Mouse (Mus musculus): Measurements from ENCODE around the gene Usp19. TPM values are rescaled to one million over a fixed set of nuclear protein-coding genes. Genes with fewer than 3 reads are reported as not detected.
A peak's percentile ranks its signal among the peaks of the same experiment; 100 is the strongest.

Gene Usp19
- polyA plus RNA-seq, 1 experiment from 2014 or later, result 74.1 TPM

- H3K27ac ChIP-seq, result peak within 1 kb of the TSS; percentile 99
- peak; percentile 97 for ATAC-seq (ENCODE audit: low FRiP score)
- peaks cover 43% of the 10 kb centered on the region for H3K36me3 ChIP-seq
- peaks cover 31% of the 10 kb centered on the region for H3K4me1 ChIP-seq (replicated peaks)
- peak within 1 kb of the TSS; percentile 93 for H3K9ac ChIP-seq
- peak within 1 kb of the TSS; percentile 89 for H3K4me3 ChIP-seq
- H3K9me3 ChIP-seq, result no peaks in the 10 kb centered on the region
- peak within 1 kb of the TSS; percentile 78 for H3K4me2 ChIP-seq
- 2% methylated on average over 55 of the region's 55 CpGs for WGBS
- H3K27me3 ChIP-seq, result no peaks in the 10 kb centered on the region
Measured at GRCm38 (mm10) chr9:108516380-108517251, 26.2 kb downstream of the Usp19 start, which contains the start of gene Qrich1. Qrich1 (plus strand) TSS chr9:108516806.

- Histone ChIP-seq H3K4me1 (replicated peaks) (peaks cover 37% of the 10 kb centered on the region), H3K4me3 (peak overlapping the region; percentile 89), H3K36me3 (peaks cover 35% of the 10 kb centered on the region), H3K9me3 (no peaks in the 10 kb centered on the region), H3K9ac (peak overlapping the region; percentile 93), H3K4me2 (peak overlapping the region; percentile 78), H3K27me3 (no peaks in the 10 kb centered on the region), H3K27ac (peak overlapping the region; percentile 99)
- WGBS, result under 1% methylated on average over 85 of the region's 95 CpGs
- ATAC-seq (ENCODE audit: low FRiP score), result peak; percentile 85
Measured at GRCm38 (mm10) chr9:108517253-108517930, 27.0 kb downstream of the Usp19 start.

- Histone ChIP-seq H3K4me3 (peak overlapping the region; percentile 89), H3K27me3 (no peaks in the 10 kb centered on the region), H3K27ac (peak overlapping the region; percentile 99), H3K9me3 (no peaks in the 10 kb centered on the region), H3K9ac (peak overlapping the region; percentile 93), H3K4me2 (peak overlapping the region; percentile 77), H3K36me3 (peaks cover 30% of the 10 kb centered on the region), H3K4me1 (replicated peaks) (peaks cover 37% of the 10 kb centered on the region)
- peak; percentile 29 for ATAC-seq (ENCODE audit: low FRiP score)
- 1% methylated on average over 13 of the region's 13 CpGs for WGBS
Measured at GRCm38 (mm10) chr9:108517931-108518332, 27.5 kb downstream of the Usp19 start.

GRCm38 (mm10) chr9:108521604-108522003, 31.2 kb downstream of the Usp19 start:
- ATAC-seq (ENCODE audit: low FRiP score), result no peak
- Histone ChIP-seq H3K9ac (no peak overlapping the region), H3K4me3 (no peak overlapping the region), H3K4me1 (replicated peaks) (peaks cover 28% of the 10 kb centered on the region), H3K27ac (no peak overlapping the region), H3K27me3 (no peaks in the 10 kb centered on the region), H3K9me3 (no peaks in the 10 kb centered on the region), H3K36me3 (peaks cover 6% of the 10 kb centered on the region; the same call in 1 of the 2 replicates), H3K4me2 (no peak overlapping the region)
- WGBS, result 96% methylated on average over 2 of the region's 2 CpGs

- ATAC-seq (ENCODE audit: low FRiP score), result no peak
- Histone ChIP-seq H3K36me3 (peaks cover 8% of the 10 kb centered on the region), H3K9me3 (no peaks in the 10 kb centered on the region)
Measured at GRCm38 (mm10) chr9:108523341-108523740, 32.9 kb downstream of the Usp19 start.

GRCm38 (mm10) chr9:108525400-108525799, 35.0 kb downstream of the Usp19 start:
- peaks cover 28% of the 10 kb centered on the region for H3K36me3 ChIP-seq
- H3K27me3 ChIP-seq, result no peaks in the 10 kb centered on the region
- no peak overlapping the region for H3K4me2 ChIP-seq
- H3K4me1 ChIP-seq (replicated peaks), result peaks cover 11% of the 10 kb centered on the region
- no peaks in the 10 kb centered on the region for H3K9me3 ChIP-seq
- H3K27ac ChIP-seq, result no peak overlapping the region
- no peak for ATAC-seq (ENCODE audit: low FRiP score)
- 88% methylated on average over 3 of the region's 3 CpGs for WGBS
- no peak overlapping the region for H3K4me3 ChIP-seq
- no peak overlapping the region for H3K9ac ChIP-seq

More at GRCm38 (mm10) chr9:108523341-108523740, 32.9 kb downstream of the Usp19 start:
- Histone ChIP-seq H3K27me3 (no peaks in the 10 kb centered on the region), H3K4me2 (no peak overlapping the region), H3K4me3 (no peak overlapping the region), H3K27ac (no peak overlapping the region), H3K9ac (no peak overlapping the region), H3K4me1 (replicated peaks) (peaks cover 28% of the 10 kb centered on the region)
- 95% methylated on average over 4 of the region's 4 CpGs for WGBS

GRCm38 (mm10) chr9:108530954-108531353, 40.6 kb downstream of the Usp19 start:
- no peaks in the 10 kb centered on the region for H3K9me3 ChIP-seq
- H3K27ac ChIP-seq, result no peak overlapping the region
- H3K4me1 ChIP-seq (replicated peaks), result no peaks in the 10 kb centered on the region
- 94% methylated on average over 1 of the region's 1 CpGs for WGBS
- H3K9ac ChIP-seq, result no peak overlapping the region
- no peak for ATAC-seq (ENCODE audit: low FRiP score)
- no peak overlapping the region for H3K4me2 ChIP-seq
- no peak overlapping the region for H3K4me3 ChIP-seq
- no peaks in the 10 kb centered on the region for H3K27me3 ChIP-seq
- peaks cover 75% of the 10 kb centered on the region for H3K36me3 ChIP-seq

GRCm38 (mm10) chr9:108531496-108531895, 41.1 kb downstream of the Usp19 start:
- Histone ChIP-seq H3K27me3 (no peaks in the 10 kb centered on the region), H3K4me2 (no peak overlapping the region), H3K36me3 (peaks cover 81% of the 10 kb centered on the region), H3K4me1 (replicated peaks) (no peaks in the 10 kb centered on the region), H3K9ac (no peak overlapping the region), H3K4me3 (no peak overlapping the region), H3K9me3 (no peaks in the 10 kb centered on the region), H3K27ac (no peak overlapping the region)
- 86% methylated on average over 1 of the region's 1 CpGs for WGBS
- ATAC-seq (ENCODE audit: low FRiP score), result no peak

GRCm38 (mm10) chr9:108540846-108541245, 50.4 kb downstream of the Usp19 start:
- H3K4me2 ChIP-seq, result no peak overlapping the region

GRCm38 (mm10) chr9:108545986-108546385, 55.6 kb downstream of the Usp19 start:
- Histone ChIP-seq H3K9ac (no peak overlapping the region), H3K4me2 (no peak overlapping the region), H3K27me3 (no peaks in the 10 kb centered on the region), H3K9me3 (no peaks in the 10 kb centered on the region), H3K4me1 (replicated peaks) (no peaks in the 10 kb centered on the region), H3K27ac (no peak overlapping the region), H3K4me3 (no peak overlapping the region), H3K36me3 (peaks cover 91% of the 10 kb centered on the region)
- no peak for ATAC-seq (ENCODE audit: low FRiP score)
- WGBS, result 96% methylated on average over 3 of the region's 3 CpGs

More at GRCm38 (mm10) chr9:108540846-108541245, 50.4 kb downstream of the Usp19 start:
- H3K27me3 ChIP-seq, result no peaks in the 10 kb centered on the region
- H3K9me3 ChIP-seq, result no peaks in the 10 kb centered on the region
- no peaks in the 10 kb centered on the region for H3K4me1 ChIP-seq (replicated peaks)
- H3K9ac ChIP-seq, result no peak overlapping the region
- ATAC-seq (ENCODE audit: low FRiP score), result no peak
- peaks cover 91% of the 10 kb centered on the region for H3K36me3 ChIP-seq
- H3K27ac ChIP-seq, result no peak overlapping the region
- no peak overlapping the region for H3K4me3 ChIP-seq

- H3K27ac ChIP-seq, result no peak overlapping the region
- H3K9me3 ChIP-seq, result no peaks in the 10 kb centered on the region
- 97% methylated on average over 1 of the region's 1 CpGs for WGBS
Measured at GRCm38 (mm10) chr9:108546875-108547274, 56.5 kb downstream of the Usp19 start.

More at GRCm38 (mm10) chr9:108546875-108547274, 56.5 kb downstream of the Usp19 start:
- H3K4me1 ChIP-seq (replicated peaks), result no peaks in the 10 kb centered on the region
- no peak overlapping the region for H3K9ac ChIP-seq
- no peak overlapping the region for H3K4me3 ChIP-seq
- H3K36me3 ChIP-seq, result peaks cover 86% of the 10 kb centered on the region
- no peaks in the 10 kb centered on the region for H3K27me3 ChIP-seq
- no peak for ATAC-seq (ENCODE audit: low FRiP score)
- H3K4me2 ChIP-seq, result no peak overlapping the region

Measured in hindbrain, embryonic 13.5 days (tissue).